Mouse (Mus musculus) heart, embryonic 15.5 days (tissue): ENCODE measurements around the gene Ccdc107. TPM values are rescaled to one million over a fixed set of nuclear protein-coding genes. Genes with fewer than 3 reads are reported as not detected.

Experiments
- ATAC-seq: fragments of 200-750 bp; cut with Nextera tagmentation; replicated peaks from 2 replicates; pipeline ENCODE4 v1.8.0; 2017; ENCODE audit warnings: low read depth, moderate TSS enrichment; ENCODE audit not compliant: insufficient number of reproducible peaks, insufficient read depth, low FRiP score
- H3K27ac ChIP-seq: fragments of 300-500 bp; sonication (generic); 2 replicates; pipeline ENCODE4 v1.5.1; 2015; ENCODE audit warnings: mild to moderate bottlenecking, inconsistent platforms
- H3K27me3 ChIP-seq: fragments of 300-500 bp; sonication (generic); 2 replicates; pipeline ENCODE4 v1.6.1; 2015; ENCODE audit warnings: inconsistent platforms
- H3K36me3 ChIP-seq: fragments of 300-500 bp; sonication (generic); 2 replicates; pipeline ENCODE4 v1.6.1; 2015; ENCODE audit warnings: mild to moderate bottlenecking, inconsistent platforms
- H3K4me1 ChIP-seq: fragments of 300-500 bp; sonication (generic); replicated peaks from 2 replicates; pipeline ENCODE4 v1.6.1; 2015; ENCODE audit warnings: inconsistent platforms
- H3K4me2 ChIP-seq: fragments of 300-500 bp; sonication (generic); 2 replicates; pipeline ENCODE4 v1.6.1; 2015; ENCODE audit warnings: inconsistent platforms, mild to moderate bottlenecking, moderate library complexity
- H3K4me3 ChIP-seq: fragments of 300-500 bp; sonication (generic); 2 replicates; pipeline ENCODE4 v1.5.1; 2015; ENCODE audit warnings: mild to moderate bottlenecking, inconsistent platforms
- H3K9ac ChIP-seq: fragments of 300-500 bp; sonication (generic); 2 replicates; pipeline ENCODE4 v1.6.1; 2015; ENCODE audit warnings: mild to moderate bottlenecking, inconsistent platforms
- H3K9me3 ChIP-seq: fragments of 300-500 bp; sonication (generic); replicated peaks from 2 replicates; pipeline ENCODE4 v1.6.1; 2016; ENCODE audit warnings: inconsistent platforms
- WGBS: fragments of 180-500 bp; shearing (Covaris S2); methylation state at CpG from one replicate; pipeline ENCODE4 v1.1.7; 2015; ENCODE audit warnings: mixed read lengths; 5-methylcytosine and 5-hydroxymethylcytosine counted together
- polyA plus RNA-seq: library from polyadenylated mRNA; unstranded; fragments of >200 nt; fragmentation: Nextera tagmentation; extraction: Ambion mirVana; gene quantifications from 2 replicates; pipeline ENCODE4 v1.2.1, GENCODE M21; 2015

The Ccdc107 gene
- polyA plus RNA-seq, 1 experiment from 2014 or later: 71.4 TPM

DNA sequence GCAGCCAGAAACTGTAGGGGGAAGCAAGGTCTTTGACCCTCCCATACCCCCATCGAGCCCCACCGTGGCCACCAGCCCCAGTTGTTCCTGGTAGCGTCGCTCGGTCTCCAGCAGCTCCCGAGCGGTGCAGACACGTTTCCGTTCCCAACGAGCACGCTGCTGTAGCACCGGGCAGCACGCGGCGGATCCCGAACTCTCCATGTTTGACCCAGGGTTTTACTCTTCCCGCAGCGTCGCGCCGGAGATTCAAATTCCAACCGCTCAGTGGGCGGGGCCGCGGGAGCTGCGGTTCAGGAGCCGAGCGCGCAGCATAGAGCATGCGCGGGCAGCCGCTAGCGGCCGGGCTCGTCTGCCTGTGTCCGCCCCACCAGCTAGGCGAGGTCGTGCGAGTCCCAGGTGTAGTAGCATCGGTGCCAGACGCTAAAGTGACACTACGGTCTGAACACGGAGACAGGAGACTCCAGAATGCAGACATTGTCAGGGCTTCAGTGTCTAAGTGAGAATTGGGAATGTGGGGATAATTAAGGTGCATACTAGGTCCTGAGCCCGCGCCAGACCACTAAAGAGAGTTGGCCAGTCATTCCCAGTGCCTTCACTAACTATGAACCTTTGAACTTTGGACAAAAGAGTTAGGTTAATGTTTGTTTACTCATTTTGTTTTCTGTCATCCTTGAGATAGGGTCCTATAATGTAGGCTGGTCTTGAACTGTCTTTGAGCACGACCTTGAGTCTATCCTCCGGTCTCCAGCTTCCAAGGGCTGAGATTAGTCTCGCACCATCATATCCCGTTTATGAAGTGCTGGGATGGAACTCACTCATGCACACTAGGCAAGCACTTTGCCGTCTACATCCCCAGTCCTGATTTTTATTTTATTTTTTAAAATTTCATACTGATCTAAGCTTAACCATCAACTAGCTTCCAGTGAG, 7.0 kb downstream of the Ccdc107 start, which contains the start of gene Arhgef39:
TSS of gene Arhgef39 (minus strand) at position 289 of the 927 bp plus-strand sequence.
- H3K9me3 ChIP-seq: no peaks in the 10 kb centered on the region
- peaks cover 49% of the 10 kb centered on the region for H3K4me1 ChIP-seq
- peak within 1 kb of the TSS; percentile 69 for H3K4me3 ChIP-seq
- H3K4me2 ChIP-seq: peak within 1 kb of the TSS; percentile 88
- H3K27me3 ChIP-seq: no peaks in the 10 kb centered on the region
- peak; percentile 86 for ATAC-seq
- peak within 1 kb of the TSS; percentile 62 for H3K27ac ChIP-seq
- H3K9ac ChIP-seq: peak within 1 kb of the TSS; percentile 68
- 6% methylated on average over 50 of the region's 50 CpGs for WGBS
- H3K36me3 ChIP-seq: peaks cover 7% of the 10 kb centered on the region; the same call in 1 of the 2 replicates

DNA sequence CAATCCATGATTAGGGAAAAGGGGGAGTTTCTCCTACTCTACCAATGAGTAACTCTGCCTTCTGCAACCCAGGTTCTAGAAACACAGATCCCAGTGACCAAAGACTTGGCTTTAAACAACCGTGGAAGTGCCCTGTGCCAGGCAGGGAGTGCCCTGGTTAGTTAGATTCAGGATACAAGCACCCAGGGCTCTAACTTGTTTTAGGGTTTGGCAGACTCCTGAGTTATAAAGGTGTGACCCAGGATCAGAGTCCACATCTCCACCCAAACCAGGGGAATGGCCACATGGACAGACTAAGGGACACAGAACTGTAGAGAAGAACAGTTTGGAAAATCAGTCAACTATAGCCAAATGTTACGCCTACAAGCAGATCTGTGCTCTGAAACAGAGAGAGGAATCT, 10.3 kb downstream of the Ccdc107 start:
- no peak overlapping the region for H3K4me3 ChIP-seq
- H3K9ac ChIP-seq: no peak overlapping the region
- H3K27ac ChIP-seq: no peak overlapping the region
- H3K9me3 ChIP-seq: no peaks in the 10 kb centered on the region
- 69% methylated on average over 2 of the region's 2 CpGs for WGBS
- no peak overlapping the region for H3K4me2 ChIP-seq
- peaks cover 4% of the 10 kb centered on the region; the same call in 1 of the 2 replicates for H3K27me3 ChIP-seq
- H3K36me3 ChIP-seq: no peaks in the 10 kb centered on the region
- peaks cover 29% of the 10 kb centered on the region for H3K4me1 ChIP-seq
- ATAC-seq: no peak

DNA sequence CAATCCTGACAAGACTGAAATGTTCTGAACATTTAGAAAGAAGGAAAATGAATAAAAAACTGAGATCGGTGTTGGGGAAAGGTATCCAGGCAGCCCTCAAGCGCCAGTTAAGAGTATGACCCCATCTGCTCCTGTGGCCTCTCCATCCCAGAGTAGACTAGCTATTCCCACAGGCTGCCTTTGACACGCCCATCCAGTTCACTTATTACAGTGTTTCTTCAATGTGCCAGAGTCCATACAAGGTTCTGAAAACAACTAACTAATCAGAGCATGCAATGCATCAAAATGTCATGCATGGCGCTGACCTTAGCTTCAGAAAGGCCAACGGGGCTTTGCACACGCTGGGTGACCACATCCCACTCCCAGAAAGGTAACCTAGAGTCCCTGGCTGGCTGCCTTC, 10.8 kb downstream of the Ccdc107 start:
- Histone ChIP-seq H3K4me2 (no peak overlapping the region), H3K27me3 (peaks cover 4% of the 10 kb centered on the region; the same call in 1 of the 2 replicates), H3K4me1 (peaks cover 27% of the 10 kb centered on the region), H3K9me3 (no peaks in the 10 kb centered on the region), H3K9ac (no peak overlapping the region), H3K27ac (no peak overlapping the region), H3K4me3 (no peak overlapping the region), H3K36me3 (no peaks in the 10 kb centered on the region)
- ATAC-seq: no peak
- 82% methylated on average over 6 of the region's 6 CpGs for whole genome bisulfite sequencing

DNA sequence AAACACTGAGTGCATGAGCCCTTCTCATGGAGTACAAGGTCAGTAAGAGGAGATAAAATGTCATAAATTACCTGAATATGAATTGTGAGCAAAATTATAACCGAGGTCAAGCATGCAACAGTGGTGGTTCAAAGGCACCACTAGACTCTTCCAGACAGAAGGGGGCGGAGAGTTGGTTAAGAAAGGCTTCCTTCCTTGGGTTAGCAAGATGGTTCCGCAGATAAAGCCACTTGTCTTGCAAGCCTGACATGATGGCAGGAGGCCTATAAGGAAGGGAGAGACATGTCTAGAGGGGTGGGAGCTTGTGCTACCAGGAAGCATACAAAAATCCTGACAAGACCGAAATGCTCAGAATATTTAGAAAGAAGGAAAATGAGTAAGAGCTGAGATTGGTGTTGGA, 11.6 kb downstream of the Ccdc107 start:
- 74% methylated on average over 4 of the region's 4 CpGs for WGBS
- Histone ChIP-seq H3K36me3 (no peaks in the 10 kb centered on the region), H3K4me2 (no peak overlapping the region), H3K27ac (no peak overlapping the region), H3K27me3 (peaks cover 4% of the 10 kb centered on the region; the same call in 1 of the 2 replicates), H3K9me3 (no peaks in the 10 kb centered on the region), H3K4me3 (no peak overlapping the region), H3K9ac (no peak overlapping the region), H3K4me1 (peaks cover 26% of the 10 kb centered on the region)
- no peak for ATAC-seq

DNA sequence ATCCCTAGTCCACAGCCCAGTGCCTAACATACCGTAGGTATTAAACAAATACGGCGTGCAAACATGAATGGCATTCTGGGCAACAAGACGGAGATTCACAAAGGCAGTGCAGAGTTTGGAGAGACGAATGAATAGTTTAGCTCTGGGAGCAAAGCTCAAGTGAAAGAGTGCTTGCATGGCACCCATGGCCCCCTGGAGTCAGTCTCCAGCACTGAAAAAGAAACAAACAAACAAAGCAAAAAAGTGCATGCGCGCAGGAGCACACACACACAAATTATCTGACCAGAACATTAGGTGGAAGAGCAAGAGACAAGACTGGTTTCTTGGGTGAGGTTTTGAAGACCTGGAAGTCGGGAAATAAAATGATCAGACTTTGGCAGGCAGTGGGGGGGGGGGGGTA, 13.4 kb downstream of the Ccdc107 start:
- Histone ChIP-seq H3K4me2 (no peak overlapping the region), H3K4me3 (no peak overlapping the region), H3K9me3 (no peaks in the 10 kb centered on the region), H3K27ac (no peak overlapping the region), H3K27me3 (peaks cover 4% of the 10 kb centered on the region; the same call in 1 of the 2 replicates), H3K9ac (no peak overlapping the region), H3K4me1 (peaks cover 21% of the 10 kb centered on the region), H3K36me3 (no peaks in the 10 kb centered on the region)
- ATAC-seq: no peak
- WGBS: 84% methylated on average over 8 of the region's 8 CpGs

DNA sequence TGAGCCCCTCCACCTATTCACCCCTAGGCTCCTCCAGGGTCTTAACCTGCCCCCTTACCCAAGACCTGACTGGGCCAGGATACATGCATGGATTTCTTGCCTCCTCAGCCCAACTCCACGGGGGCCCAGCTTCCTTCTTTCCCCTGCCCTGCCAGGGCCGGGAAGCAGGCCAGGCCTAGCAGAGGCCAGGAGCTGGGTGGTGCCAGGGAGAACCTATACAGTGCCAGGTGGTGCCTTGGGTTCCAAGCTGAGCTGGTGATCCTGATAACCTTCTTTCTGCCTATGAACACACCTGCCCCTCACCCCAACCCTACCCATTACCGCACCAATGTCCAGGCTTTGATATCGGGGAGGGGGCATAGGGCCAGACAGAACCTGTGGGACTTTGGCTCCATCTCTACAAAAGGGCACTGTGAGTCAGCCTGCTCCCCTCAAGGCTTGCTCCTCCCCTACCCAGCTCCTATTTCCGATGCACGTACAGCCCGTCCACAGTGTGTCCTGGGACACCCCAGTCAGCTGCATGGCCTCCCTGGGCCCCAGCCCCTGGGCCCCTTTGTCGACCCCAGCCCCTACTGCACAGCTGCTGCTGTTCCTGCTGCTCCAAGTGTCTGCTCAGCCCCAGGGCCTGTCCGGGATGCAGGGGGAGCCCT, 14.0 kb downstream of the Ccdc107 start, which contains the start of gene Car9:
TSS of gene Car9 (plus strand) at position 431 of the 650 bp plus-strand sequence.
- no peak for ATAC-seq
- peak within 1 kb of the TSS; percentile 57 for H3K4me3 ChIP-seq
- 0 out of 2 replicates have a peak within 1 kb of the TSS, but pooled peaks have one; percentile 64 for H3K9ac ChIP-seq
- peak within 1 kb of the TSS; percentile 90 for H3K4me2 ChIP-seq
- H3K27me3 ChIP-seq: peaks cover 4% of the 10 kb centered on the region; the same call in 1 of the 2 replicates
- no peaks in the 10 kb centered on the region for H3K36me3 ChIP-seq
- no peaks in the 10 kb centered on the region for H3K9me3 ChIP-seq
- 66% methylated on average over 9 of the region's 9 CpGs for WGBS
- peaks cover 23% of the 10 kb centered on the region for H3K4me1 ChIP-seq
- no peak within 1 kb of the TSS for H3K27ac ChIP-seq

DNA sequence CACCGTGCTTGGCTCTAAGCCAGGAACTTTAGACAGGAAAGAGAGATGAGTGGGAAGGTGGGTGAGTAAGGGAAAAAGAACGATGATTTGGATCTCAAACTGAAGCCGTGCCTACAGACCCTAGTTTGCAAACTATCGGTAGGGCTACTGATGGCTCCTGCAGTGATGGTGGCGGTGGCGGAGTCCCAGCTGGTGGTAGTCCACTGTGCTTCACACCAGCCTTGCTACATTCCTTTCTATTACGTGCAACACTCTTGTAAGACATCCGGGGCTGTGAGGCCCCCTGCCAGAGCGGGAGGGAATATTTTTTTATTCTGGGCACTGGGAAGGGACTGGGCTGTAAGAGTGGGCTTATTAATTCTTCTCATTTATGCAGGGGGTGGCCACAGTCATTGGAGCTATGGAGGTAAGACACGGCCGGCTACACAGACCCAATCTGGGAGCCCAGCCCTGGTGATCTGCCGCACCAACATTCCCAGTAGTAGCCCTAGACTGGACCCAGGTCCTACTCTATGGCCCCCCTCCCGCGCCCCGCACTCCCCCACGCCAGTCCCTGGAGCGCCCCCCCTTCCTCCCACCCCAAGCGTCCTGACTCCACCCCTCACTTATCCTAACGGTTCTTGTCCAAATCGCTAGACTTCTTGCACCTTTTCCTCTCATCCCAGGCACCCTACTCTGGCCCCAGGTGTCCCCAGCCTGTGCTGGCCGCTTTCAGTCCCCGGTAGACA, 15.4 kb downstream of the Ccdc107 start:
- H3K4me1 ChIP-seq: peaks cover 29% of the 10 kb centered on the region
- peak overlapping the region; percentile 64 for H3K9ac ChIP-seq
- WGBS: 4% methylated on average over 22 of the region's 22 CpGs
- H3K36me3 ChIP-seq: no peaks in the 10 kb centered on the region
- H3K27ac ChIP-seq: peak overlapping the region; percentile 52; the same call in 1 of the 2 replicates
- peak overlapping the region; percentile 57 for H3K4me3 ChIP-seq
- peak; percentile 55 for ATAC-seq
- peaks cover 4% of the 10 kb centered on the region; the same call in 1 of the 2 replicates for H3K27me3 ChIP-seq
- H3K4me2 ChIP-seq: peak overlapping the region; percentile 90
- H3K9me3 ChIP-seq: no peaks in the 10 kb centered on the region

DNA sequence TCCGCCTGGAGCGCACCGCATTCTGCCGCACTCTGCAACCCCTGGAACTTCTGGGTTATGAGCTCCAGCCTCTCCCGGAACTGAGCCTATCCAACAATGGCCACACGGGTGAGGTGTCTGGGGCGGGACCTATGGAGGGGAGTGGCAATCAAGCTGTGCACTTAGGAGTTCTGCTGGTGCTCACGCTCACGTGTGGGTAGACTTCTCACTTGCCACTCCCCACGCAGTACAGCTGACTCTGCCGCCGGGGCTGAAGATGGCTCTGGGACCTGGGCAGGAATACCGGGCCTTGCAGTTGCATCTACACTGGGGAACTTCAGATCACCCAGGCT, 15.9 kb downstream of the Ccdc107 start:
- WGBS: 2% methylated on average over 13 of the region's 13 CpGs
- Histone ChIP-seq H3K27ac (peak overlapping the region; percentile 52; the same call in 1 of the 2 replicates), H3K4me3 (peak overlapping the region; percentile 57), H3K4me2 (peak overlapping the region; percentile 90), H3K36me3 (no peaks in the 10 kb centered on the region), H3K9ac (peak overlapping the region; percentile 64), H3K9me3 (no peaks in the 10 kb centered on the region), H3K4me1 (peaks cover 29% of the 10 kb centered on the region), H3K27me3 (peaks cover 4% of the 10 kb centered on the region; the same call in 1 of the 2 replicates)
- peak; percentile 78 for ATAC-seq

DNA sequence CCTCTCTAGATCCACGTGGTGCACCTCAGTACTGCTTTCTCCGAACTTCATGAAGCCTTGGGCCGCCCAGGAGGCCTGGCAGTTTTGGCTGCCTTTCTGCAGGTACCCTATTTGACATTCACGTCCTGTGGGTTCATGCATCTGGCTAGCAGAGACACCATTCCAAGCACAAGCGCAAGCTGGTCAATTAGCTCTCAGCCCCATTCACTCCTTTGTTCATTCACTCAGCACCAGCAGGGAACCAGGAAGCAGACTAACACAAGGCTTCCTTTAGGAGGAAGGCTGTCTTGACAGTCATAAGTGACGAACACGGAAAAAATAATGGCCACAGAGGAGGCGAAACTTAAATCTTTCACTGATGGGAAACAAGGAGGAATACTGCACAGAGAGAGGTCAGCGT, 16.4 kb downstream of the Ccdc107 start:
- no peak overlapping the region for H3K27ac ChIP-seq
- H3K4me2 ChIP-seq: peak overlapping the region; percentile 90
- H3K27me3 ChIP-seq: peaks cover 4% of the 10 kb centered on the region; the same call in 1 of the 2 replicates
- H3K4me3 ChIP-seq: peak overlapping the region; percentile 57
- H3K36me3 ChIP-seq: no peaks in the 10 kb centered on the region
- no peaks in the 10 kb centered on the region for H3K9me3 ChIP-seq
- peaks cover 29% of the 10 kb centered on the region for H3K4me1 ChIP-seq
- 40% methylated on average over 9 of the region's 9 CpGs for WGBS
- ATAC-seq: no peak
- H3K9ac ChIP-seq: no peak overlapping the region

DNA sequence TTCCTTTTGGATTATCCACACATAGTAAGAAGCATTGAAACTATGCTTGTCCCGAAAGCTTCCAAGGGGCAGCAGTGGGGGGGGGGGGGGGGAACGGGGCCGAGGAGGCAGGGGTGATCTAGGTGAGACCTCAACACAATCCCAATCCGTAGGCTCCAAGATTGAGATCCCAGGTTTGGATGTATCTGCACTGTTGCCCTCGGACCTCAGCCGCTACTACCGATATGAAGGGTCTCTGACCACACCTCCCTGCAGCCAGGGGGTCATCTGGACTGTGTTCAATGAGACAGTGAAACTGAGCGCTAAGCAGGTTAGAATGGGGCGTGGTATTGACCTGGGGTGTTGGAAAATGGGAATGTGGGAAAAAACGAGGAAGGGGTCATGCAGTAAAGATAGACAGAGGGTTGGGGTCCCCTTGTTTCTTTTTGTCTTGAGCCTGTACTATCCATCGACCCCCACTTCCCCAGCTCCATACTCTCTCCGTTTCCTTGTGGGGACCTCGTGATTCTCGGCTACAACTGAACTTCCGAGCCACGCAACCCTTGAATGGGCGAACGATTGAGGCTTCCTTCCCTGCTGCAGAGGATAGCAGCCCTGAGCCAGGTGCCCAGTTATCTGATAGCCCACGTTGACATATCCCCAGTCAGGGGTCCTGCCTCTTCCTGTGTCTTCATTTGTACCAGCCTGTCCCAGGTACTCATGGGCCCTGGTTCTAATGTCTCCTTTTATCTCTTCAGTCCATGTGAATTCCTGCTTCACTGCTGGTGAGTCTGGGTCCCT, 19.2 kb downstream of the Ccdc107 start:
- WGBS: 53% methylated on average over 18 of the region's 19 CpGs

More for the DNA sequence above, 19.2 kb downstream of the Ccdc107 start:
- H3K27ac ChIP-seq: no peak overlapping the region
- no peaks in the 10 kb centered on the region for H3K9me3 ChIP-seq
- peaks cover 38% of the 10 kb centered on the region for H3K4me1 ChIP-seq
- H3K36me3 ChIP-seq: peaks cover 9% of the 10 kb centered on the region
- no peak for ATAC-seq
- H3K27me3 ChIP-seq: peaks cover 3% of the 10 kb centered on the region; the same call in 1 of the 2 replicates
- H3K9ac ChIP-seq: no peak overlapping the region
- H3K4me3 ChIP-seq: no peak overlapping the region
- no peak overlapping the region for H3K4me2 ChIP-seq
